ENCODE assay signal across 11 mouse cellular contexts in genomic region chr5:75880088-75880684, GRCm38 (mm10).
DNase-seq lines count a peak whose midpoint lies in the region; ATAC-seq and TF ChIP-seq lines count a peak whose summit lies in the region.
"Had no signal": no experiment of that assay in that cellular context is flagged by ENCODE, and none has a peak within 500 bp of the region (broad histone marks: within the 10 kb centered on the region; RNA-seq: fewer than 3 reads in every experiment).

No protein-coding gene starts in this region.

- peak overlapping the region; percentile 7; the same call in 1 of the 2 replicates for H3K27ac ChIP-seq in heart, embryonic 15.5 days
- H3K27ac ChIP-seq in heart, embryonic 10.5 days = no peak overlapping the region
- H3K27ac ChIP-seq in lung, embryonic 14.5 days (ENCODE audit: low read depth) = no peak overlapping the region
- no peak overlapping the region for H3K27ac ChIP-seq in bone marrow macrophage, adult 2 months (ENCODE audit: insufficient read depth, low read depth, low read length)
- no peak overlapping the region for H3K27ac ChIP-seq in midbrain, embryonic 13.5 days
- H3K27ac ChIP-seq: embryonic facial prominence, embryonic 12.5 days; hindbrain, embryonic 13.5 days had no signal

- H3K9me3 ChIP-seq in heart, embryonic 15.5 days (replicated peaks) = no peaks in the 10 kb centered on the region
- H3K9me3 ChIP-seq in heart, embryonic 10.5 days = no peaks in the 10 kb centered on the region
- no peaks in the 10 kb centered on the region for H3K9me3 ChIP-seq in lung, embryonic 14.5 days (ENCODE audit: low read depth, low read length)
- no peaks in the 10 kb centered on the region for H3K9me3 ChIP-seq in midbrain, embryonic 13.5 days
- H3K9me3 ChIP-seq: embryonic facial prominence, embryonic 12.5 days; hindbrain, embryonic 13.5 days had no signal

- H3K27me3 ChIP-seq in heart, embryonic 15.5 days = no peaks in the 10 kb centered on the region
- no peaks in the 10 kb centered on the region for H3K27me3 ChIP-seq in heart, embryonic 10.5 days (ENCODE audit: insufficient read depth, poor library complexity, severe bottlenecking)
- H3K27me3 ChIP-seq in lung, embryonic 14.5 days (ENCODE audit: insufficient read depth, low read length) = no peaks in the 10 kb centered on the region
- H3K27me3 ChIP-seq in midbrain, embryonic 13.5 days = no peaks in the 10 kb centered on the region
- H3K27me3 ChIP-seq: embryonic facial prominence, embryonic 12.5 days; hindbrain, embryonic 13.5 days had no signal

- H3K4me3 ChIP-seq in heart, embryonic 15.5 days = no peak overlapping the region
- no peak overlapping the region for H3K4me3 ChIP-seq in heart, embryonic 10.5 days
- H3K4me3 ChIP-seq in lung, embryonic 14.5 days (ENCODE audit: low read depth, low read length) = no peak overlapping the region
- no peak overlapping the region for H3K4me3 ChIP-seq in bone marrow macrophage, adult 2 months (ENCODE audit: insufficient read depth, low read length)
- H3K4me3 ChIP-seq in midbrain, embryonic 13.5 days (replicated peaks) = no peak overlapping the region
- H3K4me3 ChIP-seq: embryonic facial prominence, embryonic 12.5 days; hindbrain, embryonic 13.5 days had no signal

- peak; percentile 32; the same call in 1 of the 2 replicates for TF ChIP-seq CTCF in lung, embryonic 14.5 days (IDR thresholded peaks at IDR 0.05; ENCODE audit: low read depth)
- TF ChIP-seq CTCF in bone marrow macrophage, adult 2 months (IDR thresholded peaks at IDR 0.05; ENCODE audit: low read depth, low read length) = peak; percentile 37; the same call in 1 of the 2 replicates

- H3K36me3 ChIP-seq in heart, embryonic 15.5 days = no peaks in the 10 kb centered on the region
- no peaks in the 10 kb centered on the region; the same call in 1 of the 2 replicates for H3K36me3 ChIP-seq in heart, embryonic 10.5 days
- no peaks in the 10 kb centered on the region for H3K36me3 ChIP-seq in lung, embryonic 14.5 days (ENCODE audit: insufficient read depth)
- H3K36me3 ChIP-seq in midbrain, embryonic 13.5 days = no peaks in the 10 kb centered on the region
- H3K36me3 ChIP-seq: embryonic facial prominence, embryonic 12.5 days; hindbrain, embryonic 13.5 days had no signal

- DNase-seq in heart, embryonic 10.5 days (ENCODE audit: low spot score) = no peak
- peak; percentile 22 for DNase-seq in lung, embryonic 14.5 days
- no peak for DNase-seq in lung, postnatal 14 days
- peak; percentile 18 for DNase-seq in lung, postnatal 10 days
- DNase-seq in gastrocnemius, postnatal 25 days = no peak
- DNase-seq: forebrain, postnatal 0 days had no signal

- WGBS in heart, embryonic 15.5 days = 52% methylated on average over 10 of the region's 10 CpGs
- 57% methylated on average over 10 of the region's 10 CpGs for WGBS in heart, embryonic 10.5 days
- WGBS in lung, embryonic 14.5 days = 47% methylated on average over 10 of the region's 10 CpGs
- 83% methylated on average over 10 of the region's 10 CpGs for WGBS in midbrain, embryonic 13.5 days

- H3K9ac ChIP-seq in heart, embryonic 15.5 days = no peak overlapping the region
- no peak overlapping the region for H3K9ac ChIP-seq in lung, embryonic 14.5 days
- H3K9ac ChIP-seq in midbrain, embryonic 13.5 days (replicated peaks) = no peak overlapping the region
- H3K9ac ChIP-seq: embryonic facial prominence, embryonic 12.5 days; forebrain, postnatal 0 days; hindbrain, embryonic 13.5 days had no signal

- no peak for TF ChIP-seq POLR2A in bone marrow macrophage, adult 2 months (IDR thresholded peaks at IDR 0.05; ENCODE audit: borderline replicate concordance, low read depth, low read length)

- no peak for ATAC-seq in heart, embryonic 15.5 days (replicated peaks; ENCODE audit: insufficient number of reproducible peaks, insufficient read depth, low FRiP score, low read depth)
- ATAC-seq in lung, embryonic 14.5 days (ENCODE audit: insufficient read depth) = no peak
- ATAC-seq in midbrain, embryonic 13.5 days = no peak
- ATAC-seq: forebrain, postnatal 0 days had no signal

- no peak overlapping the region for H3K4me2 ChIP-seq in heart, embryonic 15.5 days
- no peak overlapping the region for H3K4me2 ChIP-seq in lung, embryonic 14.5 days
- no peak overlapping the region for H3K4me2 ChIP-seq in midbrain, embryonic 13.5 days (replicated peaks)
- H3K4me2 ChIP-seq: embryonic facial prominence, embryonic 12.5 days; hindbrain, embryonic 13.5 days had no signal

- H3K4me1 ChIP-seq in heart, embryonic 15.5 days (replicated peaks) = peaks cover 23% of the 10 kb centered on the region
- peaks cover 24% of the 10 kb centered on the region for H3K4me1 ChIP-seq in heart, embryonic 10.5 days
- H3K4me1 ChIP-seq in lung, embryonic 14.5 days (ENCODE audit: insufficient read depth) = peaks cover 5% of the 10 kb centered on the region; the same call in 1 of the 2 replicates
- H3K4me1 ChIP-seq in bone marrow macrophage, adult 2 months (ENCODE audit: control insufficient read depth, insufficient read depth, low read length) = peaks cover 19% of the 10 kb centered on the region
- no peaks in the 10 kb centered on the region for H3K4me1 ChIP-seq in midbrain, embryonic 13.5 days (replicated peaks)

Comparison
In these comparisons a context has a peak if more than half of its experiments do, and no peak if none do; other contexts are left out.
1. DNase-seq: peak in lung, embryonic 14.5 days (single experiment) and lung, postnatal 10 days (single experiment); none in heart, embryonic 10.5 days (single experiment), lung, postnatal 14 days (single experiment) and gastrocnemius, postnatal 25 days (single experiment).